Mouse (Mus musculus) adipose tissue, adult 10 weeks (tissue): ENCODE results near the gene Smlr1. TPM values are rescaled to one million over a fixed set of nuclear protein-coding genes. Genes with fewer than 3 reads are reported as not detected.

Experiments used
- polyA plus RNA-seq: library from polyadenylated mRNA; stranded (reverse); fragments of 350-450 nt; fragmentation: Illumina TruSeq; extraction: RNeasy Lipid Tissue Mini Kit (QIAGEN cat#74804); gene quantifications from one replicate; pipeline ENCODE4 v1.2.3, GENCODE M21; 2014; ENCODE audit warnings: low read depth, low replicate concordance

Smlr1 gene
- polyA plus RNA-seq: 0.60 TPM

DNA sequence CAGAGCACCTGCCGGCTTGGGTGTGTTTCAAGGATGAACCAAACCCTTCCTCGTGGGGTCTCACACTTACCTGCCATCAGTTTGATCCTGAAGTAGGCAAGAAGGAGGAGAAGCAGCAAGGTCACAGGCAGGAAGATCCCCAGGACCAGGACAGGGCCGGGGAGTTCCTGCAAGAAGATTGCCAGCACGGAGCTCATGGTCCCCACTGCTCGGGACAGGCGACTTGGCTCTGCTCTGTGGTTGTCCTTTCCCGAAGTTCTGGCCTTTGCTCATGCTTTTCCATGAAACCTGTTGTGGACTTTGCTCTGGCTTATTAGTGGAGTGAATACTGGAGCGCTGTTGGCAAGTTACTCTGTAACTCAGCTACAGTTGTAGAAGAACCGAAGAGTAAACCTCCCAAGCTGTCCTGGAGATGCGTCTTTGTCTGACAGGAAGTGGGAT is at the start of gene Smlr1:
Gene Smlr1 (minus strand): TSS at position 377 of the 441 bp plus-strand sequence.

Other genes with a start within 250 kb of the Smlr1 start
- gene Akap7, start 228.4 kb downstream of the Smlr1 start, polyA plus RNA-seq: 39.0 TPM
- 98.5 TPM for gene Epb41l2, start 176.5 kb downstream of the Smlr1 start, polyA plus RNA-seq